In genomic region chr1:59524759-59525158, GRCm38 (mm10) we compare ENCODE assay signal across 17 mouse cellular contexts. TPM values are rescaled to one million over a fixed set of nuclear protein-coding genes. Genes with fewer than 3 reads are reported as not detected.
A peak's percentile ranks its signal among the peaks of the same experiment; 100 is the strongest.
DNase-seq lines count a peak whose midpoint lies in the region; ATAC-seq and TF ChIP-seq lines count a peak whose summit lies in the region.
"Had no signal": no experiment of that assay in that cellular context is flagged by ENCODE, and none has a peak within 500 bp of the region (broad histone marks: within the 10 kb centered on the region; RNA-seq: fewer than 3 reads in every experiment).

No protein-coding gene starts in this region.

- TF ChIP-seq CTCF in gastrocnemius, adult 2 months (IDR thresholded peaks at IDR 0.05), result no peak
- TF ChIP-seq CTCF in midbrain, postnatal 0 days (IDR thresholded peaks at IDR 0.05), result peak; percentile 26; the same call in 1 of the 2 replicates

- H3K27me3 ChIP-seq in embryonic facial prominence, embryonic 13.5 days, result no peaks in the 10 kb centered on the region
- no peaks in the 10 kb centered on the region for H3K27me3 ChIP-seq in hindbrain, embryonic 16.5 days (replicated peaks; ENCODE audit: control insufficient read depth, insufficient read depth, low read length)
- H3K27me3 ChIP-seq in midbrain, postnatal 0 days (ENCODE audit: insufficient read depth, low read length), result no peaks in the 10 kb centered on the region
- H3K27me3 ChIP-seq: heart, embryonic 12.5 days; Patski had no signal

- H3K27ac ChIP-seq in gastrocnemius, adult 2 months, result peak overlapping the region; percentile 38; the same call in 1 of the 2 replicates
- H3K27ac ChIP-seq in embryonic facial prominence, embryonic 13.5 days, result 0 out of 2 replicates have a peak overlapping the region, but pooled peaks have one; percentile 19
- no peak overlapping the region for H3K27ac ChIP-seq in hindbrain, embryonic 16.5 days (ENCODE audit: low read depth, low read length)
- H3K27ac ChIP-seq in midbrain, postnatal 0 days (ENCODE audit: low read depth, low read length), result 0 out of 2 replicates have a peak overlapping the region, but pooled peaks have one; percentile 63

- intact Hi-C loops in gastrocnemius, adult 2 months (cut with DNase I), result no loop called here

- DNase-seq in gastrocnemius, adult 2 months, result no peak
- DNase-seq in gastrocnemius, postnatal 25 days, result no peak
- DNase-seq in midbrain, postnatal 0 days (ENCODE audit: low spot score), result no peak
- no peak for DNase-seq in layer of hippocampus, adult 9-11 months
- no peak for DNase-seq in thymus, adult 18-20 months
- DNase-seq: cerebellum, adult 8-10 months; heart, postnatal 14 days; kidney, postnatal 36 days; lung, postnatal 14 days; thymus, postnatal 14 days had no signal

- H3K36me3 ChIP-seq in embryonic facial prominence, embryonic 13.5 days, result no peaks in the 10 kb centered on the region
- no peaks in the 10 kb centered on the region for H3K36me3 ChIP-seq in hindbrain, embryonic 16.5 days (ENCODE audit: control insufficient read depth, insufficient read depth, low read length)
- no peaks in the 10 kb centered on the region for H3K36me3 ChIP-seq in midbrain, postnatal 0 days (ENCODE audit: insufficient read depth, low read length)
- H3K36me3 ChIP-seq: heart, embryonic 12.5 days had no signal

- no peak overlapping the region for H3K4me3 ChIP-seq in gastrocnemius, adult 2 months
- H3K4me3 ChIP-seq in embryonic facial prominence, embryonic 13.5 days, result no peak overlapping the region
- H3K4me3 ChIP-seq in hindbrain, embryonic 16.5 days (ENCODE audit: low read length), result no peak overlapping the region
- no peak overlapping the region for H3K4me3 ChIP-seq in midbrain, postnatal 0 days (ENCODE audit: low read depth, low read length)
- H3K4me3 ChIP-seq: heart, embryonic 12.5 days had no signal

- peaks cover 18% of the 10 kb centered on the region for H3K4me1 ChIP-seq in embryonic facial prominence, embryonic 13.5 days
- peaks cover 3% of the 10 kb centered on the region for H3K4me1 ChIP-seq in hindbrain, embryonic 16.5 days (ENCODE audit: control insufficient read depth, insufficient read depth, low read depth, low read length)
- H3K4me1 ChIP-seq in midbrain, postnatal 0 days (ENCODE audit: insufficient read depth, low read length), result peaks cover 5% of the 10 kb centered on the region; the same call in 1 of the 2 replicates

- WGBS in embryonic facial prominence, embryonic 13.5 days, result 58% methylated on average over 3 of the region's 3 CpGs
- WGBS in hindbrain, embryonic 16.5 days, result 42% methylated on average over 3 of the region's 3 CpGs
- WGBS in midbrain, postnatal 0 days, result 50% methylated on average over 3 of the region's 3 CpGs

- ATAC-seq in embryonic facial prominence, embryonic 13.5 days (ENCODE audit: insufficient number of reproducible peaks, insufficient read depth, low FRiP score, low TSS enrichment, low read depth), result no peak
- ATAC-seq in hindbrain, embryonic 16.5 days, result no peak
- ATAC-seq in midbrain, postnatal 0 days (ENCODE audit: low FRiP score), result peak; percentile 51; the same call in 1 of the 2 replicates
- ATAC-seq: CD4-positive, CD25-positive, alpha-beta regulatory T cell, adult 4 months; Patski had no signal

- no peak overlapping the region for H3K4me2 ChIP-seq in embryonic facial prominence, embryonic 13.5 days
- H3K4me2 ChIP-seq in hindbrain, embryonic 16.5 days (ENCODE audit: low read length), result peak overlapping the region; percentile 24
- no peak overlapping the region for H3K4me2 ChIP-seq in midbrain, postnatal 0 days (ENCODE audit: low read depth, low read length, poor library complexity, severe bottlenecking)
- H3K4me2 ChIP-seq: heart, embryonic 12.5 days had no signal

- H3K9ac ChIP-seq in embryonic facial prominence, embryonic 13.5 days, result no peak overlapping the region
- H3K9ac ChIP-seq in hindbrain, embryonic 16.5 days (ENCODE audit: low read depth, low read length), result no peak overlapping the region
- H3K9ac ChIP-seq in midbrain, postnatal 0 days (replicated peaks; ENCODE audit: low read length, poor library complexity, severe bottlenecking), result no peak overlapping the region
- H3K9ac ChIP-seq: heart, embryonic 12.5 days had no signal

- no peaks in the 10 kb centered on the region for H3K9me3 ChIP-seq in embryonic facial prominence, embryonic 13.5 days
- H3K9me3 ChIP-seq in hindbrain, embryonic 16.5 days (ENCODE audit: control insufficient read depth, low read length), result no peaks in the 10 kb centered on the region
- H3K9me3 ChIP-seq in midbrain, postnatal 0 days (ENCODE audit: low read length), result no peaks in the 10 kb centered on the region

RNA-seq across cellular contexts. Expression of gene Gm973, which starts 8.7 kb away (rescaled TPM):
- 1 to 10 TPM in 1 of 2 experiments, under 1 TPM in 1; 0.75 to 1.7 TPM for total RNA-seq in gastrocnemius, adult 2 months (2021)
- total RNA-seq in gastrocnemius, postnatal 25 days (2021), result under 1 TPM; 0.21 to 0.23 TPM
- polyA plus RNA-seq in embryonic facial prominence, embryonic 13.5 days (2015; fragmentation: Nextera tagmentation; extraction: Ambion mirVana), result 2.7 and 2.8 TPM in 2 replicates
- 11.3 and 11.5 TPM in 2 replicates for polyA plus RNA-seq in hindbrain, embryonic 16.5 days (2015; fragmentation: Nextera tagmentation; extraction: Ambion mirVana)
- total RNA-seq in midbrain, postnatal 0 days (2014; rRNA removed), result 6.0 and 7.5 TPM in 2 replicates
- 13.6 and 15.0 TPM in 2 replicates for polyA plus RNA-seq in midbrain, postnatal 0 days (2015; fragmentation: Nextera tagmentation; extraction: Ambion mirVana)
- total RNA-seq: neutrophil, adult 5-6 weeks had no signal
- polyA plus RNA-seq: liver, embryonic 16.5 days had no signal

RNA-seq across cellular contexts. Expression of gene Fzd7, which starts 42.5 kb away (rescaled TPM):
- total RNA-seq in gastrocnemius, adult 2 months (2021), result 10 to 100 TPM; 21.6 to 42.4 TPM
- total RNA-seq in gastrocnemius, postnatal 25 days (2021), result 10 to 100 TPM; 17.3 to 24.8 TPM
- polyA plus RNA-seq in embryonic facial prominence, embryonic 13.5 days (2015; fragmentation: Nextera tagmentation; extraction: Ambion mirVana), result 13.4 and 13.7 TPM in 2 replicates
- polyA plus RNA-seq in hindbrain, embryonic 16.5 days (2015; fragmentation: Nextera tagmentation; extraction: Ambion mirVana), result 1.9 and 2.7 TPM in 2 replicates
- total RNA-seq in midbrain, postnatal 0 days (2014; rRNA removed), result 11.9 and 12.8 TPM in 2 replicates
- polyA plus RNA-seq in midbrain, postnatal 0 days (2015; fragmentation: Nextera tagmentation; extraction: Ambion mirVana), result 1.6 and 1.7 TPM in 2 replicates
- polyA plus RNA-seq: CD4-positive, CD25-positive, alpha-beta regulatory T cell, adult 4 months had no signal
